ENCODE assay signal across 23 mouse cellular contexts in genomic region chr2:156764747-156765146, GRCm38 (mm10). TPM values are rescaled to one million over a fixed set of nuclear protein-coding genes. Genes with fewer than 3 reads are reported as not detected.
DNase-seq lines count a peak whose midpoint lies in the region; ATAC-seq and TF ChIP-seq lines count a peak whose summit lies in the region.
"Had no signal": no experiment of that assay in that cellular context is flagged by ENCODE, and none has a peak within 500 bp of the region (broad histone marks: within the 10 kb centered on the region; RNA-seq: fewer than 3 reads in every experiment).

No protein-coding gene starts in this region.

- H3K4me3 ChIP-seq in embryonic facial prominence, embryonic 14.5 days (ENCODE audit: low read depth, low read length), result no peak overlapping the region
- H3K4me3 ChIP-seq in embryonic facial prominence, embryonic 10.5 days, result no peak overlapping the region
- H3K4me3 ChIP-seq in heart, embryonic 12.5 days, result no peak overlapping the region
- H3K4me3 ChIP-seq in left cerebral cortex, adult 2 months, result no peak overlapping the region
- no peak overlapping the region for H3K4me3 ChIP-seq in CH12.LX (replicated peaks in 1 of 3; ENCODE audit: low read depth in 2 of 3, low read length in 2 of 3, poor library complexity in 1 of 3)
- no peak overlapping the region for H3K4me3 ChIP-seq in liver, embryonic 12.5 days
- H3K4me3 ChIP-seq: hindbrain, embryonic 15.5 days; limb, embryonic 13.5 days; lung, embryonic 15.5 days; stomach, embryonic 15.5 days had no signal

- no peaks in the 10 kb centered on the region for H3K27me3 ChIP-seq in embryonic facial prominence, embryonic 14.5 days (replicated peaks; ENCODE audit: control insufficient read depth, insufficient read depth, low read length)
- no peaks in the 10 kb centered on the region for H3K27me3 ChIP-seq in embryonic facial prominence, embryonic 10.5 days (replicated peaks; ENCODE audit: low read depth, poor library complexity, severe bottlenecking)
- no peaks in the 10 kb centered on the region for H3K27me3 ChIP-seq in heart, embryonic 12.5 days (replicated peaks)
- H3K27me3 ChIP-seq in CH12.LX (replicated peaks), result no peaks in the 10 kb centered on the region
- no peaks in the 10 kb centered on the region for H3K27me3 ChIP-seq in liver, embryonic 12.5 days (replicated peaks)
- H3K27me3 ChIP-seq: hindbrain, embryonic 15.5 days; limb, embryonic 13.5 days; lung, embryonic 15.5 days; stomach, embryonic 15.5 days had no signal

- peak overlapping the region; percentile 15 for H3K27ac ChIP-seq in embryonic facial prominence, embryonic 14.5 days (replicated peaks; ENCODE audit: low read depth, low read length)
- no peak overlapping the region for H3K27ac ChIP-seq in embryonic facial prominence, embryonic 10.5 days (replicated peaks)
- H3K27ac ChIP-seq in heart, embryonic 12.5 days (ENCODE audit: poor library complexity, severe bottlenecking), result peak overlapping the region; percentile 30
- peak overlapping the region; percentile 17 for H3K27ac ChIP-seq in left cerebral cortex, adult 2 months
- peak overlapping the region; percentile 54; the same call in 1 of the 2 replicates for H3K27ac ChIP-seq in CH12.LX (ENCODE audit: insufficient read depth, low read depth)
- no peak overlapping the region for H3K27ac ChIP-seq in liver, embryonic 12.5 days
- H3K27ac ChIP-seq: hindbrain, embryonic 15.5 days; limb, embryonic 13.5 days; liver, embryonic 14.5 days; lung, embryonic 15.5 days; stomach, embryonic 15.5 days had no signal

- no peak overlapping the region for H3K9ac ChIP-seq in embryonic facial prominence, embryonic 14.5 days (ENCODE audit: low read depth, low read length)
- 0 out of 2 replicates have a peak overlapping the region, but pooled peaks have one; percentile 4 for H3K9ac ChIP-seq in heart, embryonic 12.5 days
- no peak overlapping the region for H3K9ac ChIP-seq in CH12.LX (ENCODE audit: insufficient read depth, low read depth)
- H3K9ac ChIP-seq in liver, embryonic 12.5 days, result no peak overlapping the region
- H3K9ac ChIP-seq: hindbrain, embryonic 15.5 days; limb, embryonic 13.5 days; liver, embryonic 14.5 days; lung, embryonic 15.5 days; stomach, embryonic 15.5 days had no signal

- in situ Hi-C loops in CH12.LX (cut with MboI; ENCODE audit: low pct_ligation_motif_present, low pct_unique_long_range_greater_than_20kb, low sequenced_read_pairs), result no loop called here

- TF ChIP-seq CTCF in left cerebral cortex, adult 2 months (IDR thresholded peaks at IDR 0.05), result no peak
- 0 out of 4 replicates have a peak, but pooled peaks of 1 of the 2 experiments have one; percentile 8 for TF ChIP-seq CTCF in CH12.LX (conservative IDR thresholded peaks at IDR 0.05 in 1 of 2, IDR thresholded peaks at IDR 0.05 in 1 of 2; ENCODE audit: low read depth in 2 of 2, low read length in 2 of 2)

- DNase-seq in embryonic facial prominence, embryonic 14.5 days (ENCODE audit: low spot score), result no peak
- no peak for DNase-seq in embryonic facial prominence, embryonic 10.5 days (ENCODE audit: low spot score)
- DNase-seq in heart, adult 18-20 months, result no peak
- no peak for DNase-seq in left cerebral cortex, adult 2 months (ENCODE audit: extremely low spot score in 1 of 2, low spot score in 2 of 2)
- DNase-seq in left cerebral cortex, adult 9 months (ENCODE audit: low spot score in 2 of 2), result no peak
- DNase-seq in CH12.LX (ENCODE audit: extremely low read depth), result peak; percentile 76
- DNase-seq: adrenal gland, postnatal 36 days; cerebellum, adult 9-10 months; gastrocnemius, postnatal 36 days; kidney, adult 2 months; kidney, postnatal 14 days; lung, postnatal 4 days; right cerebral cortex, adult 18-20 months; thymus, postnatal 36 days had no signal

- intact Hi-C loops in left cerebral cortex, adult 2 months (cut with DNase I), result loop anchor here (5.0 kb wide), 1 partner anchor 237 kb away; no protein-coding TSS in a partner anchor

- 61% methylated on average over 3 of the region's 4 CpGs for WGBS in embryonic facial prominence, embryonic 14.5 days
- WGBS in embryonic facial prominence, embryonic 10.5 days, result 61% methylated on average over 4 of the region's 4 CpGs
- WGBS in heart, embryonic 12.5 days, result 50% methylated on average over 4 of the region's 4 CpGs
- 54% methylated on average over 4 of the region's 4 CpGs for WGBS in liver, embryonic 12.5 days (ENCODE audit: insufficient replicate concordance)

- H3K79me2 ChIP-seq in CH12.LX (replicated peaks; ENCODE audit: control insufficient read depth, extremely low read depth, insufficient read depth, poor library complexity, severe bottlenecking), result no peaks in the 10 kb centered on the region

- dilution Hi-C loops in CH12.LX (cut with MboI; ENCODE audit: extremely low pct_ligation_motif_present, extremely low pct_unique_long_range_greater_than_20kb, low sequenced_read_pairs), result no loop called here

- peaks cover 46% of the 10 kb centered on the region for H3K36me3 ChIP-seq in embryonic facial prominence, embryonic 14.5 days (ENCODE audit: control insufficient read depth, insufficient read depth, low read length)
- peaks cover 54% of the 10 kb centered on the region for H3K36me3 ChIP-seq in embryonic facial prominence, embryonic 10.5 days (replicated peaks)
- H3K36me3 ChIP-seq in heart, embryonic 12.5 days, result peaks cover 49% of the 10 kb centered on the region
- peaks cover 5 to 34% of the 10 kb centered on the region in 2 experiments for H3K36me3 ChIP-seq in CH12.LX (replicated peaks in 1 of 2; ENCODE audit: control insufficient read depth in 1 of 2, insufficient read depth in 1 of 2, low read length in 1 of 2)
- H3K36me3 ChIP-seq in liver, embryonic 12.5 days, result peaks cover 31% of the 10 kb centered on the region

- H3K4me1 ChIP-seq in embryonic facial prominence, embryonic 14.5 days (ENCODE audit: control insufficient read depth, insufficient read depth, low read length), result no peaks in the 10 kb centered on the region
- no peaks in the 10 kb centered on the region for H3K4me1 ChIP-seq in embryonic facial prominence, embryonic 10.5 days
- peaks cover 33% of the 10 kb centered on the region for H3K4me1 ChIP-seq in heart, embryonic 12.5 days (replicated peaks)
- H3K4me1 ChIP-seq in CH12.LX (ENCODE audit: control insufficient read depth in 1 of 2, insufficient read depth in 2 of 2), result peaks cover 21 to 68% of the 10 kb centered on the region in 2 experiments
- peaks cover 15% of the 10 kb centered on the region for H3K4me1 ChIP-seq in liver, embryonic 12.5 days
- H3K4me1 ChIP-seq: hindbrain, embryonic 15.5 days; stomach, embryonic 15.5 days had no signal

- no peak for TF ChIP-seq POLR2A in CH12.LX (IDR thresholded peaks at IDR 0.05; ENCODE audit: low read depth, low read length)

- no peak for TF ChIP-seq EP300 in CH12.LX (IDR thresholded peaks at IDR 0.05; ENCODE audit: low read length)

- TF ChIP-seq RAD21 in CH12.LX (IDR thresholded peaks at IDR 0.05; ENCODE audit: low read depth, low read length), result no peak

- no peak for ATAC-seq in embryonic facial prominence, embryonic 14.5 days (ENCODE audit: low read depth)
- no peak for ATAC-seq in heart, embryonic 12.5 days (ENCODE audit: insufficient number of reproducible peaks, low FRiP score)
- ATAC-seq in liver, embryonic 12.5 days, result no peak
- ATAC-seq: forebrain, embryonic 16.5 days had no signal

- H3K9me3 ChIP-seq in embryonic facial prominence, embryonic 14.5 days (ENCODE audit: control insufficient read depth, low read length), result no peaks in the 10 kb centered on the region
- no peaks in the 10 kb centered on the region for H3K9me3 ChIP-seq in embryonic facial prominence, embryonic 10.5 days
- no peaks in the 10 kb centered on the region for H3K9me3 ChIP-seq in heart, embryonic 12.5 days (replicated peaks)
- no peaks in the 10 kb centered on the region for H3K9me3 ChIP-seq in CH12.LX (replicated peaks; ENCODE audit: low read length)
- H3K9me3 ChIP-seq in liver, embryonic 12.5 days (replicated peaks), result no peaks in the 10 kb centered on the region
- H3K9me3 ChIP-seq: hindbrain, embryonic 15.5 days; limb, embryonic 13.5 days; lung, embryonic 15.5 days; stomach, embryonic 15.5 days had no signal

- no peak overlapping the region for H3K4me2 ChIP-seq in embryonic facial prominence, embryonic 14.5 days (ENCODE audit: low read depth, low read length)
- H3K4me2 ChIP-seq in heart, embryonic 12.5 days, result no peak overlapping the region
- H3K4me2 ChIP-seq in CH12.LX (ENCODE audit: insufficient read depth, low read depth, poor library complexity, severe bottlenecking), result no peak overlapping the region
- H3K4me2 ChIP-seq in liver, embryonic 12.5 days, result no peak overlapping the region
- H3K4me2 ChIP-seq: hindbrain, embryonic 15.5 days; limb, embryonic 13.5 days; lung, embryonic 15.5 days; stomach, embryonic 15.5 days had no signal

TF ChIP-seq in CH12.LX, 34 proteins besides CTCF, POLR2A, EP300 and RAD21:
- TF ChIP-seq MXI1 (IDR thresholded peaks at IDR 0.05; ENCODE audit: low read depth, low read length) (no peak), ELF1 (IDR thresholded peaks at IDR 0.05; ENCODE audit: low read depth, low read length) (no peak), CHD1 (IDR thresholded peaks at IDR 0.05; ENCODE audit: low read depth, low read length) (no peak), GABPA (IDR thresholded peaks at IDR 0.05; ENCODE audit: insufficient replicate concordance, low read depth, low read length) (no peak), SMC3 (IDR thresholded peaks at IDR 0.05; ENCODE audit: low read depth, low read length) (no peak), TBP (conservative IDR thresholded peaks at IDR 0.05; ENCODE audit: low read depth, low read length) (no peak), BHLHE40 (IDR thresholded peaks at IDR 0.05; ENCODE audit: low read depth, low read length) (no peak), USF2 (conservative IDR thresholded peaks at IDR 0.05; ENCODE audit: low read depth, low read length) (no peak), CHD2 (IDR thresholded peaks at IDR 0.05; ENCODE audit: low read length) (no peak), MAZ (IDR thresholded peaks at IDR 0.05; ENCODE audit: low read depth, low read length) (no peak), TCF12 (IDR thresholded peaks at IDR 0.05; ENCODE audit: low read depth, low read length) (no peak; the same call in 1 of the 2 replicates), ZMIZ1 (IDR thresholded peaks at IDR 0.05; ENCODE audit: low read depth, low read length) (no peak), JUND (conservative IDR thresholded peaks at IDR 0.05; ENCODE audit: low read depth, low read length) (no peak)

RNA-seq across cellular contexts. Expression of gene Myl9, which starts 10.5 kb away (rescaled TPM):
- polyA plus RNA-seq in embryonic facial prominence, embryonic 14.5 days (2014; fragmentation: Nextera tagmentation; extraction: Ambion mirVana), result 285 and 310 TPM in 2 replicates
- polyA plus RNA-seq in embryonic facial prominence, embryonic 10.5 days (2016; fragmentation: Nextera tagmentation; extraction: Ambion mirVana), result 82.9 and 91.7 TPM in 2 replicates
- polyA plus RNA-seq in heart, embryonic 12.5 days (2016; fragmentation: Nextera tagmentation; extraction: Ambion mirVana), result 1,723 and 1,724 TPM in 2 replicates
- total RNA-seq in heart, adult 18-20 months (2021), result 10 to 100 TPM; 70.9 to 74.6 TPM
- total RNA-seq in left cerebral cortex, adult 2 months (2021), result 10 to 100 TPM; 16.1 to 17.3 TPM
- total RNA-seq in CH12.LX (2012; rRNA removed), result not detected in 2 replicates
- total RNA-seq in CH12.LX (2014; rRNA removed), result not detected in 2 replicates
- polyA plus RNA-seq in CH12.LX (2012; ENCODE audit: insufficient read length, low read depth), result not detected in 2 replicates
- polyA plus RNA-seq in liver, embryonic 12.5 days (2016; fragmentation: Nextera tagmentation; extraction: Ambion mirVana), result 70.5 and 76.1 TPM in 2 replicates
- total RNA-seq: megakaryocyte-erythroid progenitor cell, adult 5-6 weeks had no signal

Comparison
In these comparisons a context has a peak if more than half of its experiments do, and no peak if none do; other contexts are left out.
1. H3K27ac ChIP-seq: peak in embryonic facial prominence, embryonic 14.5 days (single experiment), heart, embryonic 12.5 days (single experiment), left cerebral cortex, adult 2 months (single experiment) and CH12.LX (single experiment); none in embryonic facial prominence, embryonic 10.5 days (single experiment) and liver, embryonic 12.5 days (single experiment).
2. RNA of gene Myl9, which starts 10.5 kb away (polyA plus RNA-seq): 1,723 to 1,724 TPM in heart, embryonic 12.5 days, 285 to 310 TPM in embryonic facial prominence, embryonic 14.5 days, 82.9 to 91.7 TPM in embryonic facial prominence, embryonic 10.5 days and 70.5 to 76.1 TPM in liver, embryonic 12.5 days; not detected in CH12.LX; every median in the first group is over 10 times any median in the second.